Mouse (Mus musculus): ENCODE results near the gene Ppp1r13b.

DNA sequence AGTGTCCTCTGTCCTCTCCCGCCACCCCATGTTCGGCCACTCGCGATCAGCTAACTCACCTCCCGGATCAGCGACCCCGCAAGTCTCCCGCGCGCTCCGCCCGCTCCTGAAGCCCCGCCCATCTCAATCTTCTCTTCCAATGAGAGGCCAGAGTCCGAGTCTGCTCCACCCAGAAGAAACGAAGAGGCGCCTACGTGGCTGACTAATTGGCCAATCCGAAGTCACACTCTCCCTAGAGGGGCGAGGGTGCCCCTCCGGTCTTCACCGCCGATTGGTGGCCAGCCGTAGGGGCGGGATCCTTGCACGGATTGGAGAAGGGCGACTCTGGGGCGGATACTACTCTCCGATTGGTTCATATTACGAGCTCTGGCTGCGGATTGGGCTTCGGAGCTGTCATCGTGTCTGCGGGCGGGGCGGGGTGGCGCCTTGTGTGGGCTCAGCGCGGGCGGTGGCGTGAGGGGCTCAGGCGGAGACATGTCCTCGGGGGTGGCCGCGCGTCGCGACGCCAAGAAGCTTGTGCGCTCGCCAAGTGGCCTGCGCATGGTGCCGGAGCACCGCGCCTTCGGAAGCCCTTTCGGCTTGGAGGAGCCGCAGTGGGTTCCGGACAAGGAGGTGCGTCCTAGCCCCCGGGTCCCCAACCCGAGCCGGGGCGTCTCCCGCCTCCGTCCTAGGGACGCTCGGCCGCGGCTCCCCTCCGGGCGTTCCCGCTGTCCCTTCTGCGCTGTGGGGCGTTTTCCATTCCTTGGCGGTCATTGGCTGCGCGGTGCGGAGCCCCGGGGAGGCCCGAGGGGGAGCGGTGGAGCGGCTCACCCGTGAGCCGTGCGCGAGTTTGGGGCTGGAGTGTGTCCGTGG, 93.9 kb downstream of the Ppp1r13b start, which contains the start of the genes Xrcc3 and Zfyve21:
- TF ChIP-seq CTCF (IDR thresholded peaks at IDR 0.05; ENCODE audit: control insufficient read depth, insufficient read depth, insufficient read length) (no peak), FOSL1 (IDR thresholded peaks at IDR 0.05; ENCODE audit: insufficient read depth, low read length, poor library complexity, severe bottlenecking) (no peak), MYOD1 (IDR thresholded peaks at IDR 0.05; ENCODE audit: control insufficient read depth, insufficient read length, low read depth) (no peak), MAX (IDR thresholded peaks at IDR 0.05) (no peak)
